Mouse (Mus musculus) forebrain, embryonic 14.5 days (tissue): ENCODE measurements at regions not wholly inside any gene's neighbourhood (a gene's known extent, or its start where the extent isn't known, plus 50 kb on each side); places are given as distances from the start of the nearest gene placed in this dataset.

Experiments
- ATAC-seq: fragments of 200-750 bp; cut with Nextera tagmentation; 2 replicates; pipeline ENCODE4 v1.8.0; 2017; ENCODE audit warnings: mild to moderate bottlenecking, moderate library complexity
- DNase-seq: peaks from one replicate; pipeline ENCODE4 v3.0.0-alpha.2; 2015; ENCODE audit warnings: low spot score
- H3K27ac ChIP-seq: fragments of 300-500 bp; sonication (generic); 2 replicates; pipeline ENCODE4 v1.5.1; 2014; ENCODE audit warnings: low read depth, mild to moderate bottlenecking, control low read depth, low read length, moderate library complexity
- H3K27me3 ChIP-seq: fragments of 300-500 bp; sonication (generic); replicated peaks from 2 replicates; pipeline ENCODE4 v1.6.1; 2014; ENCODE audit warnings: low read length, control low read depth, mixed read lengths; ENCODE audit not compliant: control insufficient read depth, insufficient read depth
- H3K36me3 ChIP-seq: fragments of 300-500 bp; sonication (generic); 2 replicates; pipeline ENCODE4 v1.6.1; 2014; ENCODE audit warnings: low read length, control low read depth; ENCODE audit not compliant: control insufficient read depth, insufficient read depth
- H3K4me1 ChIP-seq: fragments of 300-500 bp; sonication (generic); 2 replicates; pipeline ENCODE4 v1.6.1; 2014; ENCODE audit warnings: antibody characterized with exemption, low read length, control low read depth; ENCODE audit not compliant: control insufficient read depth, insufficient read depth
- H3K4me2 ChIP-seq: fragments of 300-500 bp; sonication (generic); 2 replicates; pipeline ENCODE4 v1.6.1; 2014; ENCODE audit warnings: mild to moderate bottlenecking, control low read depth, low read length
- H3K4me3 ChIP-seq: fragments of 300-500 bp; sonication (generic); 2 replicates; pipeline ENCODE4 v1.5.1; 2014; ENCODE audit warnings: low read depth, low read length, control low read depth
- H3K9ac ChIP-seq: fragments of 300-500 bp; sonication (generic); 2 replicates; pipeline ENCODE4 v1.6.1; 2014; ENCODE audit warnings: mild to moderate bottlenecking, low read length, control low read depth, moderate library complexity
- H3K9me3 ChIP-seq: fragments of 300-500 bp; sonication (generic); replicated peaks from 2 replicates; pipeline ENCODE4 v1.6.1; 2016; ENCODE audit warnings: low read length, control low read depth, mixed read lengths; ENCODE audit not compliant: control insufficient read depth
- WGBS: fragments of 180-500 bp; shearing (Covaris S2); extraction: QIAGEN DNeasy Blood & Tissue Kit; methylation state at CpG from one replicate; pipeline ENCODE4 v1.1.7; 2014; 5-methylcytosine and 5-hydroxymethylcytosine counted together

DNA sequence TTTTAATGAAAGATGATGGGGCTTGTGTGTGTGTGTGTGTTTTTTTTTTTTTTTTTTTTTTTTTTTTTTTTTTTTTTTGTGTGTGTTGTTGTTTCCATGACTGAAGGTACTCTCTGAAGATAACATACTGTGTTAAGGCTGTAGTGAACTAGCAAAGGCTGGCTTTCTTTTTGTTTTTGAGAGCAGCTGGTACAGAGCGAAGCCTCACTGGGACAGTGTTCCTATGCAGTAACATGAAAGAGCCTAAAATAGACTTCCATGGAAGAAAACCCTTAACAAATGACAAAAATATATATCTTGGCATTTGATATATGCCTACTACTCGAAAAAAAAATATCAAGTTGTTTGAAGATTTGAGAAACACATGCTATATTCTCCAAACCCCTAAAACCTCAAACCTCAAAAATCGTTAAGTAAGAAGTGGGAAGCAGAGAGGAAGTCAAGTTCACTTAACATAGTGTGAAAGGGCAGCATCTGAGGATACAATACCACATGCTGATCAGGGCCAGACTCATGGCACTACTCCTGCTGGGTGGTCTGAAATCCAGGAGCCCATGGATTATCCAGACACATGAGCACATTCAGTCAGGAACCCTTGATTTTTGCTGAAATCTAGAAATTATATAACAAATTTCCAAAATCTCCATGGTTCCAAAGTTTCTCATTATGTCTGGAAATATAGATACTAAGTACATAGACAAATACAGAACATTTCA is 215.4 kb downstream of the Gm28710 start:
- ATAC-seq (no peak), DNase-seq (no peak)
- no peak overlapping the region for H3K4me2 ChIP-seq
- no peak overlapping the region for H3K27ac ChIP-seq
- no peaks in the 10 kb centered on the region for H3K9me3 ChIP-seq
- 63% methylated on average over 3 of the region's 3 CpGs for whole genome bisulfite sequencing
- H3K4me1 ChIP-seq: no peaks in the 10 kb centered on the region
- H3K9ac ChIP-seq: no peak overlapping the region
- no peaks in the 10 kb centered on the region for H3K36me3 ChIP-seq
- H3K4me3 ChIP-seq: no peak overlapping the region
- no peaks in the 10 kb centered on the region for H3K27me3 ChIP-seq

DNA sequence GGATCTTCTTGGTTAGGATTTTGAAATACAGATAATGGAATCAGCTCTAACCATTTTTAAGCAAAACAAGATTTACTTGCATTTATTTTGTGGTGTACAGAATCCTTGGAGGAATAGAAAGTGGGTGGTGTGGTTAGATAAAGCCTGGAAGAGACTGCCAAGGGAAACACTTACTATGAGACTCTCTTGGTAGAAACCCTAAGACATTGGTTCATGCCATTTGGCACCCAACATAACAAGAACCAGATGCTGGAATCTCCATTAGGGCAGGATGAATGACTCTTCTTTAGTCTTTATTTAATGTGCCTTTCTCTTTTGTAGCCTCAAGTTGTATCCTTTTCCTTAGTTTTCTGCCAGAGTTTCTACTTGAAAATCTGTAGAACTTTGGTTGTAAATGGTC is 230.0 kb downstream of the Gm28710 start:
- H3K4me2 ChIP-seq: no peak overlapping the region
- H3K4me1 ChIP-seq: no peaks in the 10 kb centered on the region
- H3K27ac ChIP-seq: no peak overlapping the region
- no peaks in the 10 kb centered on the region for H3K9me3 ChIP-seq
- H3K4me3 ChIP-seq: no peak overlapping the region
- DNase-seq (no peak), ATAC-seq (no peak)
- no peak overlapping the region for H3K9ac ChIP-seq
- no peaks in the 10 kb centered on the region for H3K36me3 ChIP-seq
- no peaks in the 10 kb centered on the region for H3K27me3 ChIP-seq

DNA sequence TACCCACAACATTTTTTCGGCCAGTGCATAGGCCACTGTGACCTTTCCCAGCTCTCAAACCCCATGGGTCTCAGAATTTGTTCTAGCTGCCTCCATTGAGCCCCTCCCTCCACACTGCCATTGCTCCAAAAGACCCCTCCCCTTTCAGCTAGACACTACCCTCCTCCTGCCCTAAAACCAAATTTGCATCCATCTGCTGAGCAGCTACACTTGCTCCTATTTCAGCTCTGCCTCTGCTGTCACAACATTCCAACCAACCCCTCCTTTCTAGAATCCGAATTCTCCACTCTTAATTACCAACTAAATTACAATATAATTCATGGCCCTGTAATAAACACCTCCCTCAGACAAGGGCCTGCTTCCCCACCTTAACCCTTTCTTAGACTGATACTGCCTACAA is 262.3 kb downstream of the Gm28710 start:
- Histone ChIP-seq H3K9me3 (no peaks in the 10 kb centered on the region), H3K27me3 (no peaks in the 10 kb centered on the region), H3K27ac (no peak overlapping the region), H3K4me1 (no peaks in the 10 kb centered on the region), H3K36me3 (no peaks in the 10 kb centered on the region), H3K4me2 (no peak overlapping the region), H3K4me3 (no peak overlapping the region), H3K9ac (no peak overlapping the region)
- WGBS: 54% methylated on average over 2 of the region's 2 CpGs
- DNase-seq: no peak
- ATAC-seq: 0 out of 2 replicates have a peak, but pooled peaks have one; percentile 34

DNA sequence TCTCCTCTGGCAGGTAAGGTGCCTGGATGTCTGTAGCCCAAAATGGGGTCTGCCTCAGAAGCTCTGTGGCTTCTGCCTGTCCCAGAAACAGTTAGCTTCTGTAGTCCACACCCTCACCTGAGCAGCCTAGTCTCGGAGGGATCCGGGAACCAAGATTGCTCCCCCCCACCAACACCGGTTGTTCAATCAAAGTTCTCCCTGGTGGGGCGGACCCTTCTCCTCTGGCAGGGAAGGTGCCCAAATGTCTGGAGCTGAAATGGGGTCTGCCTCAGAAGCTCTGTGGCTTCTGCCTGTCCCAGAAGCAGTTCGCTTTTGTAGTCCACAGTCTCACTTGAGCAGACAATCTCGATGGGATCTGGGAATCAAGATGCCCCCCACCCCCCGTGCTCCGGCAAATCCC is 273.0 kb downstream of the Gm28710 start:
- Histone ChIP-seq H3K27me3 (no peaks in the 10 kb centered on the region), H3K36me3 (no peaks in the 10 kb centered on the region), H3K27ac (no peak overlapping the region), H3K4me3 (no peak overlapping the region), H3K4me2 (no peak overlapping the region), H3K9me3 (no peaks in the 10 kb centered on the region), H3K9ac (no peak overlapping the region), H3K4me1 (no peaks in the 10 kb centered on the region)
- no peak for DNase-seq
- WGBS: 90% methylated on average over 8 of the region's 8 CpGs
- no peak for ATAC-seq

GRCm38 (mm10) chr5:17080405-17080804 is 288.8 kb downstream of the Gm28710 start:
- H3K9ac ChIP-seq: no peak overlapping the region
- H3K27me3 ChIP-seq: no peaks in the 10 kb centered on the region
- 78% methylated on average over 1 of the region's 1 CpGs for WGBS
- no peak overlapping the region for H3K4me3 ChIP-seq
- H3K4me1 ChIP-seq: no peaks in the 10 kb centered on the region
- no peak overlapping the region for H3K27ac ChIP-seq
- no peak overlapping the region for H3K4me2 ChIP-seq
- DNase-seq (peak; percentile 0), ATAC-seq (no peak)
- no peaks in the 10 kb centered on the region for H3K9me3 ChIP-seq
- H3K36me3 ChIP-seq: no peaks in the 10 kb centered on the region

DNA sequence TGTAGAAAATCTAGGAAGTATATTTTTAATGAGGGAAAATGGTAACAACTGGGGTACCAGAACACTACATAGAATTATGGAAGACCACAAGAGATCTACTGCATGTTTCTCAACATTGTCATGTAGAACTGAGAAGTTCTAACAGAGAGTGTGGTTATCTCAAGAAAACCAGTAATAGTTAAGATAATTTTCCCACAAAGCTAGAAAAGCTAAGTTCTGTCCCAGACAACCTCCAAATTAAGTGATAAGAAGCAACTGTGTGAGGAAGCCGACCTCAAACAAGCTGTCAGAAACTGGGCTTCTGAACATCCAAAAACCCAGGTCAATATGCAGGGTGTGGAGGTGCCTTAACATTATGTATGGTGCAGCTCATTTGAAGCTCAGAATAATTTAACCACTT is 261.4 kb upstream of the Speer4f2 start:
- Histone ChIP-seq H3K9ac (no peak overlapping the region), H3K36me3 (no peaks in the 10 kb centered on the region), H3K4me3 (no peak overlapping the region), H3K4me2 (no peak overlapping the region), H3K27me3 (no peaks in the 10 kb centered on the region), H3K4me1 (no peaks in the 10 kb centered on the region), H3K9me3 (no peaks in the 10 kb centered on the region), H3K27ac (no peak overlapping the region)
- DNase-seq (no peak), ATAC-seq (no peak)
- WGBS: 92% methylated on average over 1 of the region's 1 CpGs

DNA sequence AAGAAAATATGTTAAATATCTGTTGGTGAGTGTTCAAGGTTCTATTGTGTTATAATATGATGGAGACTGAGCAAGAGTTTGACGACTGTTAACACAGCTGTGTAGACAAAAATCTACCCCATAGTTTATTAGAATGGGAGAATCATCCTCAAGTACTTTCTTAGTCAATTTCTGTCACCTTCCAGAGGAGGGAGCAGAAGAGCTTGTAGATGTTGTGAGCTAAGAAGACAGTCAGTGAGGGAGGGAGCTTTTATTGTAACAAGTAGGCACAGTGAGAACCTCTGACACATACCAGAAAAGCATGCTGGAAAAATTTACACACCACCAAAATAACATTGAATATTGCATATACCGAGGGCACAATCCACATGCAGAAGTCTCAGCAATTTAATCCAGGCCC is 261.0 kb upstream of the Speer4f2 start:
- H3K4me3 ChIP-seq: no peak overlapping the region
- H3K4me1 ChIP-seq: no peaks in the 10 kb centered on the region
- H3K4me2 ChIP-seq: no peak overlapping the region
- H3K9ac ChIP-seq: no peak overlapping the region
- 62% methylated on average over 2 of the region's 2 CpGs for WGBS
- no peaks in the 10 kb centered on the region for H3K27me3 ChIP-seq
- no peaks in the 10 kb centered on the region for H3K36me3 ChIP-seq
- no peaks in the 10 kb centered on the region for H3K9me3 ChIP-seq
- H3K27ac ChIP-seq: no peak overlapping the region
- DNase-seq: no peak
- ATAC-seq: no peak

DNA sequence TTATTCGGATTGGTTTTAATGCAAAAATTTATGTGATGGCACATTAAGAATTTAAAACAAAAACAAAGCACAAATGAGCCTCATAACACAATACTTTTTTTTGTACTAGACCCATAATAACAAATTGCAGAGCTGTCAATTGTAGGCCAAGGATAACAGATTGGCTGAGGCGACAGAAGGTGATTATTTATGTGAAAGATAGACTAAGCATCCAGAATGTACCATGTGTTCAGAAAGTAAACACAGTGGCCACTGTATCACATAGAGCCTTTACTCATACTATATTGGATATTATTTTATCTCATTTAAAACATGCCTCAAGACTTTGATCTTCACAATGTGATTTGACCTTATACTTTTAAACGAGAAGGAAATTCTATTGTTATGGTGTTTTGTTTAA is 257.9 kb upstream of the Speer4f2 start:
- Histone ChIP-seq H3K4me1 (no peaks in the 10 kb centered on the region), H3K4me3 (no peak overlapping the region), H3K27ac (no peak overlapping the region), H3K9me3 (no peaks in the 10 kb centered on the region), H3K4me2 (no peak overlapping the region), H3K27me3 (no peaks in the 10 kb centered on the region), H3K9ac (no peak overlapping the region), H3K36me3 (no peaks in the 10 kb centered on the region)
- 72% methylated on average over 3 of the region's 3 CpGs for WGBS
- ATAC-seq (peak; percentile 90), DNase-seq (peak; percentile 58)

GRCm38 (mm10) chr5:17116072-17116471 is 256.9 kb upstream of the Speer4f2 start:
- ATAC-seq (no peak), DNase-seq (no peak)
- Histone ChIP-seq H3K4me2 (no peak overlapping the region), H3K4me1 (no peaks in the 10 kb centered on the region), H3K27me3 (no peaks in the 10 kb centered on the region), H3K36me3 (no peaks in the 10 kb centered on the region), H3K9me3 (no peaks in the 10 kb centered on the region), H3K9ac (no peak overlapping the region), H3K27ac (no peak overlapping the region), H3K4me3 (no peak overlapping the region)
- WGBS: 74% methylated on average over 3 of the region's 3 CpGs
